Mouse (Mus musculus) lung, postnatal 0 days (tissue): ENCODE results near the gene Spz1. TPM values are rescaled to one million over a fixed set of nuclear protein-coding genes. Genes with fewer than 3 reads are reported as not detected.

ENCODE experiments used
- ATAC-seq: fragments of 200-750 bp; cut with Nextera tagmentation; 2 replicates; pipeline ENCODE4 v1.8.0; 2017; ENCODE audit warnings: moderate library complexity
- DNase-seq: peaks from one replicate; pipeline ENCODE4 v3.0.0-alpha.2; 2016; ENCODE audit warnings: low spot score
- H3K27ac ChIP-seq: fragments of 300-500 bp; sonication (generic); 2 replicates; pipeline ENCODE4 v1.5.1; 2014; ENCODE audit warnings: antibody characterized with exemption, mild to moderate bottlenecking, low read length, mixed read lengths
- H3K27me3 ChIP-seq: fragments of 300-500 bp; sonication (generic); replicated peaks from 2 replicates; pipeline ENCODE4 v1.6.1; 2014; ENCODE audit warnings: low read length, mixed read lengths; ENCODE audit not compliant: insufficient read depth
- H3K36me3 ChIP-seq: fragments of 300-500 bp; sonication (generic); 2 replicates; pipeline ENCODE4 v1.6.1; 2014; ENCODE audit warnings: low read length, mixed read lengths; ENCODE audit not compliant: insufficient read depth
- H3K4me1 ChIP-seq: fragments of 300-500 bp; sonication (generic); 2 replicates; pipeline ENCODE4 v1.6.1; 2014; ENCODE audit warnings: antibody characterized with exemption, low read depth, low read length, mixed read lengths; ENCODE audit not compliant: insufficient read depth
- H3K4me2 ChIP-seq: fragments of 300-500 bp; sonication (generic); replicated peaks from 2 replicates; pipeline ENCODE4 v1.6.1; 2014; ENCODE audit warnings: low read depth, mild to moderate bottlenecking, low read length, moderate library complexity, mixed read lengths
- H3K4me3 ChIP-seq: fragments of 300-500 bp; sonication (generic); 2 replicates; pipeline ENCODE4 v1.5.1; 2014; ENCODE audit warnings: low read depth, low read length
- H3K9ac ChIP-seq: fragments of 300-500 bp; sonication (generic); replicated peaks from 2 replicates; pipeline ENCODE4 v1.6.1; 2014; ENCODE audit warnings: low read depth, mild to moderate bottlenecking
- H3K9me3 ChIP-seq: fragments of 300-500 bp; sonication (generic); 2 replicates; pipeline ENCODE4 v1.6.1; 2016; ENCODE audit warnings: low read length, mixed read lengths
- CTCF ChIP-seq: IDR thresholded peaks from 2 replicates; pipeline ENCODE4 v1.5.1; 2016; ENCODE audit warnings: antibody characterized with exemption, mild to moderate bottlenecking
- EP300 ChIP-seq: IDR thresholded peaks from 2 replicates; pipeline ENCODE4 v1.6.1; 2016; ENCODE audit warnings: antibody characterized with exemption, mild to moderate bottlenecking, control low read depth
- WGBS: fragments of 180-500 bp; shearing (Covaris S2); extraction: QIAGEN DNeasy Blood & Tissue Kit; methylation state at CpG from one replicate; pipeline ENCODE4 v1.1.7; 2014; 5-methylcytosine and 5-hydroxymethylcytosine counted together
- polyA plus RNA-seq: library from polyadenylated mRNA; unstranded; fragments of >200 nt; fragmentation: Nextera tagmentation; extraction: Ambion mirVana; gene quantifications from 2 replicates; pipeline ENCODE4 v1.2.1, GENCODE M21; 2015

Gene Spz1
- polyA plus RNA-seq, 1 experiment from 2014 or later = not detected

GRCm38 (mm10) chr13:92530721-92531211, 45.2 kb downstream of the Spz1 start, which contains the start of gene Zfyve16:
Gene Zfyve16, minus strand, starts transcription at chr13:92530868.
- H3K4me2 ChIP-seq = peak within 1 kb of the TSS; percentile 73
- no peaks in the 10 kb centered on the region for H3K36me3 ChIP-seq
- peak within 1 kb of the TSS; percentile 94 for H3K27ac ChIP-seq
- no peaks in the 10 kb centered on the region for H3K9me3 ChIP-seq
- TF ChIP-seq CTCF (0 out of 2 replicates have a peak, but pooled peaks have one; percentile 11), EP300 (no peak)
- H3K27me3 ChIP-seq = no peaks in the 10 kb centered on the region
- peak within 1 kb of the TSS; percentile 76 for H3K9ac ChIP-seq
- H3K4me3 ChIP-seq = peak within 1 kb of the TSS; percentile 71
- peak; percentile 98 for DNase-seq
- WGBS = under 1% methylated on average over 46 of the region's 46 CpGs
- no peaks in the 10 kb centered on the region for H3K4me1 ChIP-seq
- peak; percentile 96 for ATAC-seq

GRCm38 (mm10) chr13:92529828-92530720, 45.9 kb downstream of the Spz1 start:
- Histone ChIP-seq H3K9me3 (no peaks in the 10 kb centered on the region), H3K4me2 (peak overlapping the region; percentile 73), H3K36me3 (no peaks in the 10 kb centered on the region), H3K4me3 (peak overlapping the region; percentile 71), H3K27me3 (no peaks in the 10 kb centered on the region), H3K4me1 (no peaks in the 10 kb centered on the region), H3K27ac (peak overlapping the region; percentile 94), H3K9ac (peak overlapping the region; percentile 76)
- peak; percentile 92 for ATAC-seq
- DNase-seq = peak; percentile 62
- WGBS = 1% methylated on average over 35 of the region's 47 CpGs
- TF ChIP-seq EP300 (no peak), CTCF (no peak)

Other genes starting within 250 kb of the Spz1 start
- gene Dhfr, start 221.4 kb downstream of the Spz1 start, polyA plus RNA-seq = 2.7 and 3.6 TPM in 2 replicates
- 11.0 and 11.5 TPM in 2 replicates for gene Msh3, start 221.2 kb downstream of the Spz1 start, polyA plus RNA-seq
- 0.18 and 0.24 TPM in 2 replicates for gene Ankrd34b, start 150.3 kb downstream of the Spz1 start, polyA plus RNA-seq
- gene Fam151b, start 92.2 kb downstream of the Spz1 start, polyA plus RNA-seq = 0.30 and 0.39 TPM in 2 replicates
- 6.8 and 8.4 TPM in 2 replicates for gene Zfyve16, start 45.3 kb downstream of the Spz1 start, polyA plus RNA-seq
- 21.4 and 22.0 TPM in 2 replicates for gene Serinc5, start 34.9 kb upstream of the Spz1 start, polyA plus RNA-seq
- 0.76 and 0.81 TPM in 2 replicates for gene Thbs4, start 218.6 kb upstream of the Spz1 start, polyA plus RNA-seq